Mouse (Mus musculus) liver, embryonic 14.5 days (tissue): ENCODE measurements at regions not wholly inside any gene's neighbourhood (a gene's known extent, or its start where the extent isn't known, plus 50 kb on each side); places are given as distances from the start of the nearest gene placed in this dataset.

Experiments used
- ATAC-seq: fragments of 200-750 bp; cut with Nextera tagmentation; 2 replicates; pipeline ENCODE4 v1.8.0; 2017; ENCODE audit warnings: moderate number of reproducible peaks, mild to moderate bottlenecking, moderate library complexity; ENCODE audit not compliant: insufficient read depth
- DNase-seq, 3 experiments: peaks; one replicate each; pipeline ENCODE4 v3.0.0-alpha.2; 2012 to 2013; ENCODE audit warnings: low read depth in 3 of 3, low spot score in 3 of 3
- H3K27ac ChIP-seq: fragments of 300-500 bp; sonication (generic); 2 replicates; pipeline ENCODE4 v1.5.1; 2014; ENCODE audit warnings: moderate library complexity, mild to moderate bottlenecking, control low read depth, inconsistent platforms
- H3K27me3 ChIP-seq: fragments of 300-500 bp; sonication (generic); 2 replicates; pipeline ENCODE4 v1.6.1; 2014; ENCODE audit warnings: mild to moderate bottlenecking, low read length, moderate library complexity; ENCODE audit not compliant: control insufficient read depth, insufficient read depth
- H3K36me3 ChIP-seq: fragments of 300-500 bp; sonication (generic); replicated peaks from 2 replicates; pipeline ENCODE4 v1.6.1; 2014; ENCODE audit warnings: low read depth; ENCODE audit not compliant: control insufficient read depth, insufficient read depth
- H3K4me1 ChIP-seq, 2 experiments: fragments of 200-500 bp in 1 of 2; fragments of 300-500 bp in 1 of 2; sonication (generic) in 1 of 2; replicated peaks; 2 replicates each; pipeline ENCODE4 v1.6.1; 2012 to 2014; ENCODE audit warnings: antibody characterized with exemption in 1 of 2, inconsistent platforms in 1 of 2, low read length in 1 of 2; ENCODE audit not compliant: control insufficient read depth in 2 of 2, insufficient read depth in 2 of 2
- H3K4me2 ChIP-seq: fragments of 300-500 bp; sonication (generic); 2 replicates; pipeline ENCODE4 v1.6.1; 2014; ENCODE audit warnings: low read depth, mild to moderate bottlenecking, control low read depth, moderate library complexity
- H3K4me3 ChIP-seq, 2 experiments: fragments of 200-500 bp in 1 of 2; fragments of 300-500 bp in 1 of 2; sonication (generic) in 1 of 2; 2 replicates each; pipeline ENCODE4 v1.5.1; 2012 to 2014; ENCODE audit warnings: low read depth in 2 of 2, low read length in 2 of 2, mild to moderate bottlenecking in 2 of 2, control low read depth in 1 of 2, inconsistent platforms in 1 of 2, moderate library complexity in 1 of 2; ENCODE audit not compliant: insufficient read depth in 1 of 2
- H3K9ac ChIP-seq: fragments of 300-500 bp; sonication (generic); replicated peaks from 2 replicates; pipeline ENCODE4 v1.6.1; 2014; ENCODE audit warnings: mild to moderate bottlenecking, control low read depth, moderate library complexity
- H3K9me3 ChIP-seq: fragments of 300-500 bp; sonication (generic); 2 replicates; pipeline ENCODE4 v1.6.1; 2016; ENCODE audit warnings: low read length, mixed read lengths; ENCODE audit not compliant: control insufficient read depth
- CTCF ChIP-seq: IDR thresholded peaks from 2 replicates; pipeline ENCODE4 v1.5.1; 2016; ENCODE audit warnings: antibody characterized with exemption, low read depth, control low read depth
- EP300 ChIP-seq: IDR thresholded peaks from 2 replicates; pipeline ENCODE4 v1.6.1; 2016; ENCODE audit warnings: antibody characterized with exemption, low read depth
- WGBS: fragments of 180-500 bp; shearing (Covaris S2); extraction: QIAGEN DNeasy Blood & Tissue Kit; methylation state at CpG from one replicate; pipeline ENCODE4 v1.1.7; 2014; ENCODE audit not compliant: insufficient replicate concordance; 5-methylcytosine and 5-hydroxymethylcytosine counted together

GRCm38 (mm10) chr9:69844712-69845111 lies 84.0 kb upstream of the Foxb1 start:
- H3K4me2 ChIP-seq, result no peak overlapping the region
- H3K27ac ChIP-seq, result no peak overlapping the region
- 53% methylated on average over 6 of the region's 6 CpGs for WGBS
- no peak overlapping the region for H3K9ac ChIP-seq
- DNase-seq, result no peak
- H3K9me3 ChIP-seq, result no peaks in the 10 kb centered on the region
- H3K4me1 ChIP-seq, result no peaks in the 10 kb centered on the region
- ATAC-seq, result no peak
- H3K4me3 ChIP-seq, result no peak overlapping the region
- H3K27me3 ChIP-seq, result no peaks in the 10 kb centered on the region
- no peaks in the 10 kb centered on the region for H3K36me3 ChIP-seq
- no peak for TF ChIP-seq EP300
- TF ChIP-seq CTCF, result no peak

DNA sequence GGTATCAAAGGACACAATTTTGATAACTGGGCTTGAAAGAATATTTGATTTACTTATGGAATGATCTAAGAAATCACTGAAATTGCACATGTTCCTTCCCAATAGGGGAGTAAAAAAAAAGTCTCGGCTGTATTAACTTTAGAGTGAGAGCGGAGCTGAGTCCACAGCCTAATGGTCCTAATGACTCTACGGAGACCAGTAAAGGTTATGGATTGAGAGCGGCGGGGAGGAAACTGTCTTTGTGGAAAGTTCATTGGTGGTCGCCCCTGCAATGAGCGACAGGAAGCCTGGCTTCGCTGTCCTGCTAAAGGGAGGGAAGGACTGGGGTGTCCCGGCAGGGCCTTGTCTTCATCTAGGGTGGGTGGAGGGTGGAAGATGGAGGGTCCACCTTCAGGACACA lies 84.5 kb upstream of the Foxb1 start:
- no peak overlapping the region for H3K4me3 ChIP-seq
- DNase-seq, result no peak
- WGBS, result 52% methylated on average over 9 of the region's 9 CpGs
- no peak overlapping the region for H3K4me2 ChIP-seq
- H3K9me3 ChIP-seq, result no peaks in the 10 kb centered on the region
- no peak overlapping the region for H3K9ac ChIP-seq
- ATAC-seq, result no peak
- no peaks in the 10 kb centered on the region for H3K36me3 ChIP-seq
- H3K4me1 ChIP-seq, result no peaks in the 10 kb centered on the region
- H3K27me3 ChIP-seq, result no peaks in the 10 kb centered on the region
- H3K27ac ChIP-seq, result no peak overlapping the region
- no peak for TF ChIP-seq EP300
- no peak for TF ChIP-seq CTCF

GRCm38 (mm10) chr9:69856621-69857020 lies 95.9 kb upstream of the Foxb1 start:
- DNase-seq, result no peak
- H3K4me3 ChIP-seq, result no peak overlapping the region
- WGBS, result 81% methylated on average over 7 of the region's 7 CpGs
- H3K27me3 ChIP-seq, result no peaks in the 10 kb centered on the region
- H3K9me3 ChIP-seq, result no peaks in the 10 kb centered on the region
- no peaks in the 10 kb centered on the region for H3K36me3 ChIP-seq
- no peaks in the 10 kb centered on the region for H3K4me1 ChIP-seq
- H3K4me2 ChIP-seq, result no peak overlapping the region
- H3K9ac ChIP-seq, result no peak overlapping the region
- H3K27ac ChIP-seq, result no peak overlapping the region
- TF ChIP-seq EP300 (no peak), CTCF (no peak)
- no peak for ATAC-seq

GRCm38 (mm10) chr9:69858619-69859018 lies 97.9 kb upstream of the Foxb1 start:
- 55% methylated on average over 3 of the region's 3 CpGs for WGBS

DNA sequence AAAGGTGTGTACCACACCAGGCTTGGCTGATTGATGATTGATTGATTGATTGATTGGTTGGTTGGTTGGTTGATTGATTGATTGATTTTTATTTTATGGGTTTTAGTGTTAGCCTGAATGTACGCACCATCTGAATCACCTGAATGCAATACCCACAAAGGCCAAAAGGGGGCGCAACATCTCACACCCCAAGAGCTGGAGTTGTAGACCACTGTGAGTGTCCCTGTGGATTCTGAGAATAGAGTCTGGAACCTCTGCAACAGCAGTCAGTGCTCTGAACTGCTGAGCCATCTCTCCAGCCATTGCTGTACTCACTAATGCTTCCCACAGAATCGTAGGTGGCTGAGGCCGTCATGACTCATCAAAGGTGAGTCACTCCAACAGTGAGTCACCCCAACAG lies 109.4 kb upstream of the Foxb1 start:
- 72% methylated on average over 4 of the region's 4 CpGs for WGBS
- no peak for DNase-seq

More at GRCm38 (mm10) chr9:69858619-69859018, 97.9 kb upstream of the Foxb1 start:
- no peaks in the 10 kb centered on the region for H3K9me3 ChIP-seq
- H3K27me3 ChIP-seq, result no peaks in the 10 kb centered on the region
- TF ChIP-seq CTCF, result no peak
- no peak for TF ChIP-seq EP300
- ATAC-seq (no peak), DNase-seq (no peak)
- H3K4me3 ChIP-seq, result no peak overlapping the region
- H3K27ac ChIP-seq, result no peak overlapping the region
- H3K4me2 ChIP-seq, result no peak overlapping the region
- H3K4me1 ChIP-seq, result no peaks in the 10 kb centered on the region
- no peaks in the 10 kb centered on the region for H3K36me3 ChIP-seq
- no peak overlapping the region for H3K9ac ChIP-seq

More for the DNA sequence above, 109.4 kb upstream of the Foxb1 start:
- Histone ChIP-seq H3K9me3 (no peaks in the 10 kb centered on the region), H3K27me3 (no peaks in the 10 kb centered on the region), H3K9ac (no peak overlapping the region), H3K4me2 (no peak overlapping the region), H3K4me1 (no peaks in the 10 kb centered on the region), H3K4me3 (no peak overlapping the region), H3K27ac (no peak overlapping the region), H3K36me3 (no peaks in the 10 kb centered on the region)
- TF ChIP-seq CTCF (peak; percentile 65), EP300 (no peak)
- ATAC-seq, result no peak
